Mouse (Mus musculus) thymus, adult 18-20 months (tissue): Measurements from ENCODE around the gene 1700084M14Rik.
"Not testable (repeated sequence)": the region's sequence is repeated elsewhere in the genome, so short reads cannot be mapped to it uniquely, and the experiment has no call there.

Experiments
- DNase-seq, 2 experiments: peaks; one replicate each; pipeline ENCODE4 v3.0.0; 2022; ENCODE audit warnings: mixed read lengths in 2 of 2

1700084M14Rik gene

DNA sequence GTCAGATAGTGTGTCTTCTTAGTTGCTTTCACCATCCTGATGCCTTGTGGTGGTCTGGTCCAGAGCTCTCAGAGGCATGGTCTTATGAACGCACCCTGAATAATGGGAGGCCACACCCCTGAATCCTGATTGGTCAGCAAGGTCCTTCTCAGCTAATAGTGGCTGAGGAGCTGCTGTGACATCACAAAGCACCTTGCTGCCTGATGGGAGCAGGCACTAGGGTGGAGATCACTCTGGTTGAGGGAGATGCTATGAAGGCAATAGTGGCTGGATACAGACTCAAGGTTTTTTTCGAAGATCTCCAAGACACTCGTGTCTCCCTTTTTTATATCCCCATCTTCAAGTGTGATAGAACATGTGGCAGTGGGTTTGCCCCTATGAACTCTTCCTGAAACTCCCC is at the start of gene 1700084M14Rik:
1700084M14Rik (minus strand) TSS at position 101 of the 400 bp plus-strand sequence.
- DNase-seq, result not testable (repeated sequence)
